Mouse (Mus musculus) hindbrain, embryonic 11.5 days (tissue): Measurements from ENCODE around the gene Klhl11. TPM values are rescaled to one million over a fixed set of nuclear protein-coding genes. Genes with fewer than 3 reads are reported as not detected.

Source experiments
- polyA plus RNA-seq: library from polyadenylated mRNA; unstranded; fragments of >200 nt; fragmentation: Nextera tagmentation; extraction: Ambion mirVana; gene quantifications from 2 replicates; pipeline ENCODE4 v1.2.1, GENCODE M21; 2014

Gene Klhl11
- polyA plus RNA-seq, 1 experiment from 2014 or later, result 14.9 TPM

Other genes with a start within 250 kb of the Klhl11 start
- gene Krt16, start 223.8 kb downstream of the Klhl11 start, polyA plus RNA-seq, result not detected in 2 replicates
- gene Krt17, start 211.7 kb downstream of the Klhl11 start, polyA plus RNA-seq, result 0.22 and 0.25 TPM in 2 replicates
- not detected in 2 replicates for gene Krt42, start 202.9 kb downstream of the Klhl11 start, polyA plus RNA-seq
- gene Eif1, start 152.9 kb downstream of the Klhl11 start, polyA plus RNA-seq, result 1,709 and 1,853 TPM in 2 replicates
- gene Gast, start 138.3 kb downstream of the Klhl11 start, polyA plus RNA-seq, result 1.1 TPM in 1 of 2 replicates, not detected in the other
- gene Hap1, start 116.6 kb downstream of the Klhl11 start, polyA plus RNA-seq, result 12.0 and 12.8 TPM in 2 replicates
- gene Jup, start 75.0 kb downstream of the Klhl11 start, polyA plus RNA-seq, result 26.7 and 30.7 TPM in 2 replicates
- gene P3h4, start 57.9 kb downstream of the Klhl11 start, polyA plus RNA-seq, result 19.6 and 22.9 TPM in 2 replicates
- 38.7 and 46.1 TPM in 2 replicates for gene Fkbp10, start 57.0 kb downstream of the Klhl11 start, polyA plus RNA-seq
- 92.6 and 96.0 TPM in 2 replicates for gene Nt5c3b, start 30.9 kb downstream of the Klhl11 start, polyA plus RNA-seq
- 0.66 and 0.68 TPM in 2 replicates for gene Klhl10, start 30.8 kb downstream of the Klhl11 start, polyA plus RNA-seq
- gene Acly, start 55.3 kb upstream of the Klhl11 start, polyA plus RNA-seq, result 259 and 306 TPM in 2 replicates
- gene Ttc25, start 72.9 kb upstream of the Klhl11 start, polyA plus RNA-seq, result 2.6 and 2.8 TPM in 2 replicates
- gene Cnp, start 102.2 kb upstream of the Klhl11 start, polyA plus RNA-seq, result 17.4 and 17.8 TPM in 2 replicates
- 108 and 109 TPM in 2 replicates for gene Nkiras2, start 146.5 kb upstream of the Klhl11 start, polyA plus RNA-seq
- gene Dnajc7, start 147.4 kb upstream of the Klhl11 start, polyA plus RNA-seq, result 95.3 and 105 TPM in 2 replicates
- gene Zfp385c, start 219.7 kb upstream of the Klhl11 start, polyA plus RNA-seq, result 0.08 and 0.71 TPM in 2 replicates
- 1.8 and 1.9 TPM in 2 replicates for gene Dhx58, start 231.5 kb upstream of the Klhl11 start, polyA plus RNA-seq
- gene Kat2a, start 239.7 kb upstream of the Klhl11 start, polyA plus RNA-seq, result 47.2 and 50.3 TPM in 2 replicates
- gene Hspb9, start 241.1 kb upstream of the Klhl11 start, polyA plus RNA-seq, result 0.50 and 0.82 TPM in 2 replicates